Mouse (Mus musculus): ENCODE results near the gene Ptcd1.

- TF ChIP-seq CHD1 (IDR thresholded peaks at IDR 0.05; ENCODE audit: low read depth, low read length), result no peak
- no peak for TF ChIP-seq TAL1 (IDR thresholded peaks at IDR 0.05; ENCODE audit: low read length)
- no peak for TF ChIP-seq ZNF384 (IDR thresholded peaks at IDR 0.05; ENCODE audit: low read depth, low read length)
- no peak for TF ChIP-seq NRF1 (IDR thresholded peaks at IDR 0.05; ENCODE audit: insufficient read depth, low read depth, low read length, poor library complexity, severe bottlenecking)
- peak in 1 of 2 experiments; percentile 0; a peak in 1 of 4 replicates for TF ChIP-seq POLR2A (IDR thresholded peaks at IDR 0.05; ENCODE audit: control insufficient read depth in 1 of 2, insufficient read depth in 1 of 2, low read depth in 1 of 2, low read length in 2 of 2, poor library complexity in 1 of 2)
- no peak for TF ChIP-seq MAX (IDR thresholded peaks at IDR 0.05; ENCODE audit: low read length)
- TF ChIP-seq EP300 (IDR thresholded peaks at IDR 0.05; ENCODE audit: low read depth in 1 of 2, low read length in 2 of 2), result no peak
- no peak for TF ChIP-seq CTCF (IDR thresholded peaks at IDR 0.05 in 2 of 3, conservative IDR thresholded peaks at IDR 0.05 in 1 of 3; ENCODE audit: control insufficient read depth in 1 of 3, insufficient read depth in 1 of 3, low read depth in 2 of 3, low read length in 3 of 3, poor library complexity in 1 of 3, severe bottlenecking in 1 of 3)
- TF ChIP-seq TBP (IDR thresholded peaks at IDR 0.05; ENCODE audit: low read depth, low read length), result no peak
- no peak for TF ChIP-seq HCFC1 (IDR thresholded peaks at IDR 0.05; ENCODE audit: low read depth, low read length)
- TF ChIP-seq KAT2A (conservative IDR thresholded peaks at IDR 0.05; ENCODE audit: low read depth, low read length), result no peak
- TF ChIP-seq JUND (IDR thresholded peaks at IDR 0.05; ENCODE audit: low read depth, low read length), result no peak
- no peak; the same call in 1 of the 2 replicates for TF ChIP-seq POLR2AphosphoS2 (IDR thresholded peaks at IDR 0.05; ENCODE audit: low read length)
- TF ChIP-seq ZKSCAN1 (IDR thresholded peaks at IDR 0.05; ENCODE audit: low read depth, low read length), result no peak
Measured at GRCm38 (mm10) chr5:145130995-145131394, 35.9 kb downstream of the Ptcd1 start.

All from MEL (cell line).